Mouse (Mus musculus) heart, embryonic 13.5 days (tissue): ENCODE data around the gene Nudt8. TPM values are rescaled to one million over a fixed set of nuclear protein-coding genes. Genes with fewer than 3 reads are reported as not detected.
"Not testable (repeated sequence)": the region's sequence is repeated elsewhere in the genome, so short reads cannot be mapped to it uniquely, and the experiment has no call there.

Experiments
- ATAC-seq: fragments of 200-750 bp; cut with Nextera tagmentation; 2 replicates; pipeline ENCODE4 v1.8.0; 2017; ENCODE audit warnings: moderate TSS enrichment; ENCODE audit not compliant: insufficient number of reproducible peaks, low FRiP score, low TSS enrichment; ENCODE audit errors: extremely low read depth
- H3K27ac ChIP-seq: fragments of 300-500 bp; sonication (generic); replicated peaks from 2 replicates; pipeline ENCODE4 v1.5.1; 2015; ENCODE audit warnings: moderate library complexity, mild to moderate bottlenecking, inconsistent platforms
- H3K27me3 ChIP-seq: fragments of 300-500 bp; sonication (generic); replicated peaks from 2 replicates; pipeline ENCODE4 v1.6.1; 2015; ENCODE audit warnings: mild to moderate bottlenecking, inconsistent platforms
- H3K36me3 ChIP-seq: fragments of 300-500 bp; sonication (generic); 2 replicates; pipeline ENCODE4 v1.6.1; 2015; ENCODE audit warnings: mild to moderate bottlenecking, inconsistent platforms
- H3K4me1 ChIP-seq: fragments of 300-500 bp; sonication (generic); 2 replicates; pipeline ENCODE4 v1.6.1; 2015; ENCODE audit warnings: inconsistent platforms
- H3K4me2 ChIP-seq: fragments of 300-500 bp; sonication (generic); 2 replicates; pipeline ENCODE4 v1.6.1; 2015; ENCODE audit warnings: inconsistent platforms, mild to moderate bottlenecking, moderate library complexity
- H3K4me3 ChIP-seq: fragments of 300-500 bp; sonication (generic); 2 replicates; pipeline ENCODE4 v1.5.1; 2015; ENCODE audit warnings: moderate library complexity, mild to moderate bottlenecking, inconsistent platforms
- H3K9ac ChIP-seq: fragments of 300-500 bp; sonication (generic); 2 replicates; pipeline ENCODE4 v1.6.1; 2015; ENCODE audit warnings: inconsistent platforms, mild to moderate bottlenecking, moderate library complexity
- H3K9me3 ChIP-seq: fragments of 300-500 bp; sonication (generic); 2 replicates; pipeline ENCODE4 v1.6.1; 2016; ENCODE audit warnings: inconsistent platforms
- WGBS: fragments of 180-500 bp; shearing (Covaris S2); methylation state at CpG from one replicate; pipeline ENCODE4 v1.1.7; 2015; ENCODE audit warnings: mixed read lengths; 5-methylcytosine and 5-hydroxymethylcytosine counted together
- polyA plus RNA-seq: library from polyadenylated mRNA; unstranded; fragments of >200 nt; fragmentation: Nextera tagmentation; extraction: Ambion mirVana; gene quantifications from 2 replicates; pipeline ENCODE4 v1.2.1, GENCODE M21; 2015

Nudt8 gene
- polyA plus RNA-seq, 1 experiment from 2014 or later: 51.7 TPM

DNA sequence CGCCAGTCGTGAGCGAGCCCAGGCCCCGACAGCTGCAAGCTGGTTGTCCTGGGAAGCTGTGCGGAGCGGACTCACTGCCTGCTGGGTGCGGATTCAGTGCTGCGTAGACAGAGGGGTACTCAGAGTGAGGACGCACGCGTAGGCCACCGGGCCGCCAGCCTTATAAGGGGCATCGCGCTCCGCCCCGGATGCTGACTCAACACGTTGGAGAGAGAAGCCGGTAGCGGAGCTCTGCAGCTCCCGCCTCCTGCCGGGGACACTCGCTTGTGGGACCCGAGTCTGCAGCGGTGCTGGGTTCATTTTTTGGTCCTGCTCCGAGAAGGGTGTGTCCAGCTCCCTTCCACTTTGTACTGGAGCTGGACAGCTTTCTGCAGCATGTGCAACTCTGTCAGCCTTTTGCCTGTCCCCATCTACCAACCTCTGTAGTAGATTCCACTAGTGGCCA, 37.4 kb downstream of the Nudt8 start, which contains the start of gene Gstp1:
Gene Gstp1, minus strand, starts transcription at position 198 of the 445 bp plus-strand sequence.
- Histone ChIP-seq H3K4me2 (peak within 1 kb of the TSS; percentile 85), H3K9ac (peak within 1 kb of the TSS; percentile 91), H3K36me3 (peaks cover 14% of the 10 kb centered on the region), H3K4me1 (peaks cover 17% of the 10 kb centered on the region), H3K27ac (peak within 1 kb of the TSS; percentile 79), H3K9me3 (no peaks in the 10 kb centered on the region), H3K4me3 (peak within 1 kb of the TSS; percentile 74), H3K27me3 (no peaks in the 10 kb centered on the region)
- WGBS: under 1% methylated on average over 26 of the region's 26 CpGs
- peak; percentile 80 for ATAC-seq

DNA sequence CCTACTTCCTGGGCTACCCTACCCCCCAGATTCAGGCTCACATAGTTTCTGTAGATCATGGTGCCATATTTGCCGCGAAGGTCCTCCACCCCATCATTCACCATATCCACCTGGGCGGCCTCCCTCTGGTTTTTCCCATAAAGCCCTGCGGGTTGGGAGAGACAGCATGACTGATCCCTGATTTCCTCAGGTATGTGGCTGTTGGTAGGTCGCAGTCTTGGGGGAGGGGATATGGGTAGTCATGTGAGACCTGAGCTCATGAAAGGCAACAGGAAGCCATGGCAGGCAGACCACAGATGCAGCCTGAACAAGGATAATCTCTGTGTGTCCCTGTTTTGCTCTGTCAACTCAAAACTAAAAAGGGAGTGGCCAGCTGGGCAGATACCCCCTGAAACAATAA, 40.6 kb downstream of the Nudt8 start:
- H3K9ac ChIP-seq, H3K27me3 ChIP-seq, H3K4me2 ChIP-seq, H3K4me3 ChIP-seq, H3K36me3 ChIP-seq, ATAC-seq, H3K27ac ChIP-seq, H3K9me3 ChIP-seq: not testable (repeated sequence)
- peaks cover 16% of the 10 kb centered on the region for H3K4me1 ChIP-seq
- WGBS: 80% methylated on average over 5 of the region's 5 CpGs

DNA sequence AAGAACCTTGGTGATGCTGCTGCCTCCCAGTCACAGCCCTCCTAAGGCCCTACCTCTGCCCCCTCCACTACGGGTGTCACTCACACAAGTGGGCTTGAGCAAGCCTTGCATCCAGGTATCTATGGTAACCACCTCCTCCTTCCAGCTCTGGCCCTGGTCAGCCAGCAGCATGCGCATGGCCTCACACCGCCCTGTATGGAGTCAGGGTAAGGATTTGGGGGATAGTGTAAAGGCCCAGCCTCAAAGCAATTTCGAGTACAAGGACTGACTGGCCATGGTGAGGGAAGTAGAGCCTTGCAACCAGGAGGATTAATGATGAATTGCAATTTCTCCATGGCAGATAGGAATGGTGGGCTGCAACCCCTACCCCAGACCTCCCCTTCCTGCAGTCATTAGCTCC, 41.1 kb downstream of the Nudt8 start:
- not testable (repeated sequence) for H3K4me3 ChIP-seq, H3K36me3 ChIP-seq, H3K9ac ChIP-seq, ATAC-seq, H3K9me3 ChIP-seq, H3K27me3 ChIP-seq, H3K27ac ChIP-seq, H3K4me2 ChIP-seq
- H3K4me1 ChIP-seq: peaks cover 16% of the 10 kb centered on the region
- WGBS: 82% methylated on average over 3 of the region's 4 CpGs

DNA sequence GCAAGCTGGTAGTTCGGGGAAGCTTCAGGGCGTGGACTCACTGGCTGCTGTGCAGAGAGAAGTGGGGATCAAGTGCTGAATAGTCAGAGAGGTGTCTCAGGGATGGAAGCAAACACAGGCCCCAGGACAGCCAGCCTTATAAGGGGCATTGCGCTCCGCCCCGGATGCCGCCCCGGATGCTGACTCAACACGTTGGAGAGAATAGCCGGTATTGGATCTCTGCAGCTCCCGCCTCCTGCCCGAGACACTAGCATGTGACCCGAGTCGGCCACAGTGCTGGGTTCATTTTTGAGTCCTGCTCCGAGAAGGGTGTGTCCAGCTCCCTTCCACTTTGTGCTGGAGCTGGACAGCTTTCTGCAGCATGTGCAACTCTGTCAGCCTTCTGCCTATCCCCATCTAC, 41.7 kb downstream of the Nudt8 start:
- Histone ChIP-seq H3K27ac (no peak overlapping the region), H3K4me1 (peaks cover 17% of the 10 kb centered on the region), H3K9me3 (no peaks in the 10 kb centered on the region), H3K4me3 (no peak overlapping the region), H3K9ac (no peak overlapping the region), H3K27me3 (no peaks in the 10 kb centered on the region), H3K4me2 (no peak overlapping the region; the same call in 1 of the 2 replicates), H3K36me3 (no peaks in the 10 kb centered on the region)
- 60% methylated on average over 14 of the region's 14 CpGs for WGBS
- ATAC-seq: no peak

DNA sequence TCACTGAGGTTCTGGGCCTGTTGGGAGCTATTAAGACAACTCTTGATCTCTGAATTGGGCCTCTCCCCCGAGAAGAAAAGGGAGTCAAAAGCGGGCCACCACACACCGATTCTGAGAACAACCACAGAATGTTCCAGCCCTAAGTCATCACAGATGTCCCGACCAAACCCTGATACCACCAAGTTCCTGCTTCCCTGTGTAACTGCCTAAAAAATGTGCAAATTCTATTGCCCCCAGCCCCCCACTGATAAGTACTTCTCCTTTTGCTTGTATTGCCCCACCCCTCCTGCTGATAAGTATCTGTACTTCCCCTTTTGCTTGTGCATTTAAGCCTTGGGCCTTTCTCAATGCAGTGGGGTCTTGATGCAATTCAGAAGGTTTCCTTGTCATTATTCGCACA, 43.7 kb downstream of the Nudt8 start:
- ATAC-seq, H3K4me2 ChIP-seq, H3K27me3 ChIP-seq, H3K4me1 ChIP-seq, H3K36me3 ChIP-seq, H3K4me3 ChIP-seq, H3K9ac ChIP-seq, H3K9me3 ChIP-seq, H3K27ac ChIP-seq: not testable (repeated sequence)
- WGBS: 85% methylated on average over 5 of the region's 5 CpGs

DNA sequence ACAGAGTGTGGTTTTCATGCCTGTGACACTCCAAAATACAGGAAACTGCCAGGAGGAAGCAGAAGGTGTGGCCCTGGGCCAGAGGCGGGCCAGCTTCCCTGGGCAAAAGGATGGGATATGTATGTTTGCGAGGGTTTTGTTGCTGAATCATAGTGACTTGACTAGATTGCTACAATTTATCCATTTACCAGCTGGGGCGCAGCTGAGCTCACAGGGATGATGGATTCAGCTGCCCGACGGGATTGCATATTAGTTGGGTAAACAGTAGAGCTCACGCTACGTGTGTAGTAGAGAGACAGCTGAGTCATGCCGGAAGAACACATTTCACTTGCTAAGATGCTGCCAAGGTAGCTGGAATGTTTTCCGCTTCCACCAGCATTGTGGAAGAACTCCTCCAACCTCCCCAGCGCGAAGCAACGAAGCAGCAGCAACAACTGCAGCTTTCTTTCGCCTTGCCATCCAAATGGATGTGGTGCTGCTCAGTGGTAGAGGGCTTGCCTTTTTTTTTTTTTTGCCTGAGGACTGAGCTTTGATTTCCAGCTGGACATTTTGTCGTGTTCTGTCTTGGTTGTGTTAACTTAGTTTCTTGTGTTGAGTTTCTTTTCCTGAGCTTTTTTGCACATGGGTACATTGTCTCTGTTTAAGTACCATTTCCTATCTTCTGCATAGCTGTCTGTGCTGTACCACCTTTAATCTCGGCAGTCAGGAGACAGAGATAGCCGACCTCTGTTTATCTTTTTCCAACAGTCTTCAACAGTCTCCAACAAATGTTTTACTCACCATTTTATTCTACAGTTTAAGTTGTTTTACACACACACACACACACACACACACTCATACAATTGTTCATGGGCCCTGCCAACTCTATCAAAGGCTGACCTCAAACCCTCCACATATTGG, 45.8 kb downstream of the Nudt8 start, which contains the start of gene Gstp2:
Gene Gstp2, minus strand, starts transcription at position 58 of the 900 bp plus-strand sequence.
- no peaks in the 10 kb centered on the region for H3K36me3 ChIP-seq
- peak within 1 kb of the TSS; percentile 63; the same call in 1 of the 2 replicates for H3K27ac ChIP-seq
- H3K4me1 ChIP-seq: peaks cover 10% of the 10 kb centered on the region
- H3K27me3 ChIP-seq: no peaks in the 10 kb centered on the region
- peak; percentile 72 for ATAC-seq
- 0 out of 2 replicates have a peak within 1 kb of the TSS, but pooled peaks have one; percentile 10 for H3K9ac ChIP-seq
- H3K4me3 ChIP-seq: peak within 1 kb of the TSS; percentile 13; the same call in 1 of the 2 replicates
- peak within 1 kb of the TSS; percentile 53 for H3K4me2 ChIP-seq
- WGBS: 41% methylated on average over 16 of the region's 16 CpGs
- 0 out of 2 replicates have a peak, but pooled peaks cover 4% of the 10 kb centered on the region for H3K9me3 ChIP-seq

DNA sequence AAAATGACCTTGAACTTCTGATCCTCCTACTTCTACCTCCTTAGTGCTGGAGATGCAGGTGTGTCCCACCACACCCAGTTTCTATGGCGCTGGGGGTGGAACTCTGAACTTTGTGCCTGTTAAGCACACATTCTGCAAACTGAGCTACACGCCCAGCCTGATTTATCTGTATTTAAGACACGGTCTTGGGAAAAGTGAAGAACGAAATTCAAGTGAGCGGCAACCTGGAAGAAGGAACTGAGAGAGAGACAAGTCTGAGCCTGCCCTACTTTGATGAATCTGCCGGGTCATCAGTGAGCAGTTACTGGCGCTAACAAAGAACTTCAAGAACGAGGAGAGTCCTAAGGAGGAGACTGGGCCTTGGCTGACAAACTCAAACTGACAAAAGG, 46.5 kb downstream of the Nudt8 start:
- no peak for ATAC-seq
- Histone ChIP-seq H3K4me1 (peaks cover 10% of the 10 kb centered on the region), H3K36me3 (no peaks in the 10 kb centered on the region), H3K9ac (0 out of 2 replicates have a peak overlapping the region, but pooled peaks have one; percentile 10), H3K27ac (peak overlapping the region; percentile 13; the same call in 1 of the 2 replicates), H3K9me3 (0 out of 2 replicates have a peak, but pooled peaks cover 4% of the 10 kb centered on the region), H3K27me3 (no peaks in the 10 kb centered on the region), H3K4me3 (no peak overlapping the region), H3K4me2 (no peak overlapping the region; the same call in 1 of the 2 replicates)
- WGBS: 76% methylated on average over 8 of the region's 8 CpGs

DNA sequence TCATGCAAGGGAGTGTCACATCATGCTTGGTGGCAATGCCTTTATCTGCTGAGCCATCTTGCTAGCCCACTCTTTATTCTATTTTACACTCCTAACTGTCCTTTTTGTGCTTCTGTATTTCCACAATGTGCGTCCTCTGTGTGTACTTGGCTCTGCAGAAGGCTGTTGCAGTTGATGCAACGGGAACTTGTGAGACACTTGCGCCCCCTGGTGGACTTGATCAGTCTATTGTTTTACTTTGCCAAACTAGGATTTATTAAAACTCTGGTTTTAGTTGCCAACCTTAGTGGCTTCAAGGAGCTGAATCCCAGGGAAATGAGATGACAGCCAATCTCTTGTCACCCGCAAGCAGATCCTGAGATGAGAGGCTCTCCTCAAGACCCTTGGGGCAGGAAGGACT, 47.5 kb downstream of the Nudt8 start:
- Histone ChIP-seq H3K9ac (no peak overlapping the region), H3K27me3 (no peaks in the 10 kb centered on the region), H3K4me3 (no peak overlapping the region), H3K36me3 (no peaks in the 10 kb centered on the region), H3K4me1 (peaks cover 10% of the 10 kb centered on the region), H3K27ac (no peak overlapping the region), H3K9me3 (0 out of 2 replicates have a peak, but pooled peaks cover 4% of the 10 kb centered on the region), H3K4me2 (no peak overlapping the region)
- no peak for ATAC-seq
- 21% methylated on average over 4 of the region's 4 CpGs for WGBS

DNA sequence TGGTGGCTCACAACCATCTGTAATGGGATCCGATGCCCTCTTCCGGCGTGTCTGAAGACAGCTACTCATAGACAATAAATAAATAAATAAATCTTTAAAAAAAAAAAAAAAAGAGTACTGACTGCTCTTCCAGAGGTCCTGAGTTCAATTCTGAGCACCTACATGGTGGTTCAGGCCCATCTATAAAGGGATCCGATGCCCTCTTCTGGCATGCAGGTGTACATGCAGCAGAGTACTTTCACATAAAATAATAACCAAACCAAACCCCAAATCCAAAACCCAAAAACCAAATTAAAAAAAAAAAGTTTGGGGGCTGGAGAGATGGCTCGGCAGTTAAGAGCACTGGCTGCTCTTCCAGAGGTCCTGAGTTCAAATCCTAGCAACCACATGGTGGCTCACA, 48.7 kb downstream of the Nudt8 start:
- H3K4me1 ChIP-seq, ATAC-seq: not testable (repeated sequence)

DNA sequence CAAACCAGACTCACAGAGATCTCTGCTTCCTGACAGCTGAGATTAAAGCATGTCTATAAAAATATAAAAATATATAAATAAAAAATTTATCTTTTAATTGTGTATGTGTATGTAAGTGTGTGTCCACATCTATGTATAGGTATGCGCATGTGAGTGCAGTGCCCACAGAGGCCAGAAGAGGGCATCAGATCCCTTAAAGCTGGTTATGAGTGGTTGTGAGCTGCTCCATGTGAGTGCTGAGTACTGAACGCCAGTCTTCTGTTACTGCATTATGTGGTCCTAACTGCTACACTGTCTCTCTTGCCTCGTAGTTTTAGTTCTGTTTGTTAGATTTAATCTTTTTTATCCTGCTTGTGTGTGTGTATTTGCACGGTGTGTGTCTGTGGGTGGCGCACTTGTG, 50.6 kb downstream of the Nudt8 start:
- no peak for ATAC-seq
- peaks cover 16% of the 10 kb centered on the region for H3K4me1 ChIP-seq
- 87% methylated on average over 5 of the region's 5 CpGs for WGBS
- H3K9me3 ChIP-seq: 0 out of 2 replicates have a peak, but pooled peaks cover 4% of the 10 kb centered on the region
- H3K36me3 ChIP-seq: no peaks in the 10 kb centered on the region
- no peak overlapping the region for H3K9ac ChIP-seq
- H3K4me3 ChIP-seq: no peak overlapping the region
- H3K4me2 ChIP-seq: no peak overlapping the region
- no peaks in the 10 kb centered on the region for H3K27me3 ChIP-seq
- H3K27ac ChIP-seq: no peak overlapping the region

More for the DNA sequence above, 48.7 kb downstream of the Nudt8 start:
- not testable (repeated sequence) for H3K4me2 ChIP-seq, H3K9ac ChIP-seq, H3K27ac ChIP-seq, H3K9me3 ChIP-seq, H3K4me3 ChIP-seq, H3K36me3 ChIP-seq, H3K27me3 ChIP-seq
- 76% methylated on average over 5 of the region's 5 CpGs for WGBS
